Mouse (Mus musculus): ENCODE results near the gene Sh3kbp1. TPM values are rescaled to one million over a fixed set of nuclear protein-coding genes. Genes with fewer than 3 reads are reported as not detected.

Gene Sh3kbp1
- total RNA-seq, 1 experiment from 2014 or later: 52.2 TPM

Other genes starting within 250 kb of the Sh3kbp1 start
- gene Map7d2, start 212.7 kb upstream of the Sh3kbp1 start, total RNA-seq (2021): 3.5 and 5.1 TPM in 2 replicates
- 9.1 and 13.5 TPM in 2 replicates for gene Bclaf3, start 100.6 kb upstream of the Sh3kbp1 start, total RNA-seq (2021)